Mouse (Mus musculus): Measurements from ENCODE around the gene Arhgef39.

The Arhgef39 gene

DNA sequence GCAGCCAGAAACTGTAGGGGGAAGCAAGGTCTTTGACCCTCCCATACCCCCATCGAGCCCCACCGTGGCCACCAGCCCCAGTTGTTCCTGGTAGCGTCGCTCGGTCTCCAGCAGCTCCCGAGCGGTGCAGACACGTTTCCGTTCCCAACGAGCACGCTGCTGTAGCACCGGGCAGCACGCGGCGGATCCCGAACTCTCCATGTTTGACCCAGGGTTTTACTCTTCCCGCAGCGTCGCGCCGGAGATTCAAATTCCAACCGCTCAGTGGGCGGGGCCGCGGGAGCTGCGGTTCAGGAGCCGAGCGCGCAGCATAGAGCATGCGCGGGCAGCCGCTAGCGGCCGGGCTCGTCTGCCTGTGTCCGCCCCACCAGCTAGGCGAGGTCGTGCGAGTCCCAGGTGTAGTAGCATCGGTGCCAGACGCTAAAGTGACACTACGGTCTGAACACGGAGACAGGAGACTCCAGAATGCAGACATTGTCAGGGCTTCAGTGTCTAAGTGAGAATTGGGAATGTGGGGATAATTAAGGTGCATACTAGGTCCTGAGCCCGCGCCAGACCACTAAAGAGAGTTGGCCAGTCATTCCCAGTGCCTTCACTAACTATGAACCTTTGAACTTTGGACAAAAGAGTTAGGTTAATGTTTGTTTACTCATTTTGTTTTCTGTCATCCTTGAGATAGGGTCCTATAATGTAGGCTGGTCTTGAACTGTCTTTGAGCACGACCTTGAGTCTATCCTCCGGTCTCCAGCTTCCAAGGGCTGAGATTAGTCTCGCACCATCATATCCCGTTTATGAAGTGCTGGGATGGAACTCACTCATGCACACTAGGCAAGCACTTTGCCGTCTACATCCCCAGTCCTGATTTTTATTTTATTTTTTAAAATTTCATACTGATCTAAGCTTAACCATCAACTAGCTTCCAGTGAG lies at the start of gene Arhgef39:
TSS of gene Arhgef39 (minus strand) at position 289 of the 927 bp plus-strand sequence.
- in situ Hi-C loops (cut with MboI; ENCODE audit: unreplicated experiment in 2 of 2) = no loop called here

DNA sequence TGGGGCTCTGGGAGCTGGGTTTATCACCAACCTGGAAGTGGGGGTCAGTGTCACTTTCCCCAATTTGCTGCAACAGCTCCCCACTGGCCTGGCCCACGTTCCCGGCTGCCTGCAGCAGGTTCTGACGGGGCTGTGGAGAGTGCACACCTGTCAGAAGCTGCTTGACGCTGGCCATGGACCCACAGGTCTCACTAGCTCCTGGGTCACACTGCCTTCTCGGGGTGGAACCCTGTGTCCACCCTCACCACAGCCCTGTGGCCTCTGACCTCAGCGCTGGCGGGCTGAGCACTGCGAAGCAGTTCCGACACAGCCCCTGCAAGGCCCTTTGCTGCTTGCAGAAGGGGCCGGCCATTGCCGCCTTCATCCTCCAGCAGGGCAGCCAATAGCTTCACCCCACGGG lies 49.6 kb upstream of the Arhgef39 start:
- in situ Hi-C loops (cut with MboI; ENCODE audit: unreplicated experiment in 2 of 2) = loop anchor here in 1 of 2 experiments (25.0 kb wide), 1 partner anchor 313 kb away; the partner anchor contains the start of gene Olfr155

DNA sequence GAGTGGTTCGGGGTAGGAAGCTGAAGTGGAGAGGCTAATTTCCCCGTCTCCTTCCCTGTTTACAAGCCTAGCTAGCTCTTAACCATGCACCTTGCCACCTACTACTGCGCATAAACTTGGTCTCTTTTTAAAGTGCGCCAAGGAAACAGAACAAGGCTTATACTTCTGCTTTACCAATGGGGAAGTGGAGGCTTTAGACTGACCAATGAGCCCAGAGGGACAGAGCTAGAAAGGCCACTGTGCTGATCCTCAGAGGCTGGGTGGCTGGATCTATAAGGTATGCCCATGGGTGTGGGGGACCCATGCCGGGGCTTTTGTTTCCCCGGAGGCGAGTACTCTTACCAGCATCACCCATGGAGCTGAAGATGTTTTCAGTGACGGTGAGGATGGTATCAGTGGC lies 47.7 kb upstream of the Arhgef39 start:
- in situ Hi-C loops (cut with MboI; ENCODE audit: unreplicated experiment in 2 of 2) = loop anchor here in 1 of 2 experiments (25.0 kb wide), 1 partner anchor 315 kb away; the partner anchor contains the start of gene Olfr155

DNA sequence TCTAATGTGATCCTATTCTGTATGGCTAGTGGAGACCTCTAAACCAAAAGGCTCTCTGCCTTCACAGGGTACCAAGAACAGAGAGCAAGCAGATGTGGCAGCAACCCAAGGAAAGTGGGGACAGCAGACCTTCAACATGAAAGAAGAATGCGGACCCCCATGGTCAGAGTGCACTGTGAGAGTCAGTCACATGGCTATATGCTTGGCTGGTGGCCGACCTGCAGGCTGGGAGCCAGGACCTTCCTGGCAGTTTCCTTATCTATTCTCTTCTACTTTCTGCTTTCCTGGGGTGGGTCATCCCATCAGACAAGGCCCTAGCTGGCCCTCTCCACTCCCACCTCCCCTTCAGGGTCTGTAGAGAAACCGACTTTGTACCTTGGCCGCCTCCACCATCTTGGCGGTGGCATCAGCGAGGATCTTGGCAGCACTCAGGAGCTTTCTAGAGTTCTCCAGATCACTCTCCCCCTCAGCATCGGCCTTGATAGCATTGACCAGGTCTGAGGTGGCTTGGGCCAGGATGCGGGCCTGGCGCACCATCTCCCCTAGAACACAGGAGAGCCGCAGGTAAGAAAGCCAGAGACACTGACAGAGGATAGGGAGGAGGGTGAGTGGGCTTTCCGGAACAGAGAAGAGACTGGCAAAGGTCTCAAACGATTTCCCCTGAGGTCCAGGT lies 47.0 kb upstream of the Arhgef39 start:
- in situ Hi-C loops (cut with MboI; ENCODE audit: unreplicated experiment in 2 of 2) = loop anchor here in 1 of 2 experiments (25.0 kb wide), 1 partner anchor 316 kb away; the partner anchor contains the start of gene Olfr155

- in situ Hi-C loops (cut with MboI; ENCODE audit: unreplicated experiment in 2 of 2) = loop anchor here in 1 of 2 experiments (25.0 kb wide), 1 partner anchor 320 kb away; the partner anchor contains the start of gene Olfr155
Measured at GRCm38 (mm10) chr4:43542044-43542443, 42.5 kb upstream of the Arhgef39 start.

DNA sequence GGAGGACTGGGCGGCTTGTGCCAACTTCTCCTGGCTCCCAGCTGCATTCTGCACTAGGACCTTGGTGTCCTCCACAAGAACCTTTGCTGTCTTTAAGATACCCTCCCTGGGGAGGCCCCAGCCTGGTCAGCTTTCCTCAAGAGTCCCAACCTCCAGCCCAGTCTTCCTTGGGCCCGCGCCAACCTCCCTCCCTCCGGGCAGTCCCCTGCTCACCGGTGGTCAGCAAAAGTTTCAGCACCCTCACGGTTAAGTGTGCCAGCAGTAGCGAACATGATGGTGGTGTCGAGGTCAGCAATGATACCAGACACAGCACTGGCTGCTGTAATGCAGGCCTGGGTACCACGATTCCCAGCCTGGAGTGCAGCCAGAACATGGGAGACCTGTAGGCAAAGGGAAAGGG lies 36.5 kb upstream of the Arhgef39 start:
- in situ Hi-C loops (cut with MboI; ENCODE audit: unreplicated experiment in 2 of 2) = loop anchor here in 1 of 2 experiments (25.0 kb wide), 1 partner anchor 326 kb away; the partner anchor contains the start of gene Olfr155

GRCm38 (mm10) chr4:43535628-43536027 lies 36.1 kb upstream of the Arhgef39 start:
- in situ Hi-C loops (cut with MboI; ENCODE audit: unreplicated experiment in 2 of 2) = loop anchor here in 1 of 2 experiments (25.0 kb wide), 1 partner anchor 327 kb away; the partner anchor contains the start of gene Olfr155

DNA sequence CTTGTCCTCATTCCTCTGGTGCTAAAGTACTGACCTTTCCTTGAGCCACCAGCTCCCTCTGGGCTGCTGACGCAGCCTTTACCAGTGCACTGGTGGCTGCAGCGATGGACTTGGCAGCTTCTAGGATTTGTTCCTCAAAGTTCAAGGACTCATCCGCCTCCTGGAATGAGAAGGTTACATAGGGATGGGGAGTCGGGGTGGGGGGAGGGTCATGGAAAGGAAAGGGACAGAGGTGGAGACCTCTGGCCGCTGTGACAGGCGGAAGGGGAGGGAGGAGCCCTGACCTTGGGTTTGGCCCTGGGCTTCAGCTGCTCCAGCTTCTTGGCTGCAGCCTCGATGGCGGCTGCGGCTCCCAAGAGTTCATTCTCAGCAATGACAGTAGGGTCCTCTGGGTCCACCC lies 33.8 kb upstream of the Arhgef39 start:
- in situ Hi-C loops (cut with MboI; ENCODE audit: unreplicated experiment in 2 of 2) = loop anchor here in 1 of 2 experiments (25.0 kb wide), 1 partner anchor 329 kb away; the partner anchor contains the start of gene Olfr155

DNA sequence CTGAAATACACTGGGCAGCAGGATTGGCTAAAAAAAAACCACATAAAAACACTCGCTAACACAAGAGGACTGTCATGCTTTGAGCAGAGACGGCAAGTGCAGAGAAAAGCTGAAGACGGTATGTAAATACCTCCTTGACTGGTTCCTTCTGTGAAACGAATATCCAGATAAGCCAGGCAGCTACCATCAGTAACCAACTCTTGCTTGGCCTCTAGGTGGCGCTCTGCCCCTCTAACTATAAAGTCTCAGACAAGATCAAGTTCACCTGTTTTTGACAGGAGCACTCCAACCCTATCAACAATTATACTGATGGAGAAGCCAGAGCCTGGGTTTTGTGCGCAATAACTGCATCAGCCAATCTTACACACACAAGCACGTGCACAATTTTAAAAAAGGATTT lies 31.1 kb upstream of the Arhgef39 start:
- in situ Hi-C loops (cut with MboI; ENCODE audit: unreplicated experiment in 2 of 2) = loop anchor here in 1 of 2 experiments (25.0 kb wide), 1 partner anchor 332 kb away; the partner anchor contains the start of gene Olfr155

- in situ Hi-C loops (cut with MboI; ENCODE audit: unreplicated experiment in 2 of 2) = loop anchor here in 1 of 2 experiments (25.0 kb wide), 1 partner anchor 332 kb away; the partner anchor contains the start of gene Olfr155
Measured at GRCm38 (mm10) chr4:43530081-43530501, 30.6 kb upstream of the Arhgef39 start.

DNA sequence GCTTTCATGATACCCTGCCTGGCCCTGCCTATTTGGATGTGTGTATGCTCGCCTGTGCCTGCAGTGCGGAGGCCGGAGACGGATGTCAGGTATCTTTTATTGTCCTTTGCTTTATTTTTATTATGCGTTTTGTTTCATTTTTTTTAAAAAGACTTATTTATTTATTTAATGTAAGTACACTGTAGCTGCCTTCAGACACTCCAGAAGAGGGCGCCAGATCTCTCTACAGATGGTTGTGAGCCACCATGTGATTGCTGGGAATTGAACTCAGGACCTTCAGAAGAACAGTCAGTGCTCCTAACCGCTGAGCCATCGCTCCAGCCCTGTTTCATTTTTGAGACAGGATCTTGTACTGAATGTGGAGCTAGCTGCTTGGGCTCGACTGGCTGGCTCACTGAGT lies 29.0 kb upstream of the Arhgef39 start:
- in situ Hi-C loops (cut with MboI; ENCODE audit: unreplicated experiment in 2 of 2) = loop anchor here (5.0 to 25.0 kb wide), 4 partner anchors 46 to 334 kb away; partner anchors contain the start of genes Olfr71 (in 2 of the 2), Tesk1 (in 2 of the 2), Olfr155 (in 1 of the 2) and Sit1 (in 1 of the 2)

DNA sequence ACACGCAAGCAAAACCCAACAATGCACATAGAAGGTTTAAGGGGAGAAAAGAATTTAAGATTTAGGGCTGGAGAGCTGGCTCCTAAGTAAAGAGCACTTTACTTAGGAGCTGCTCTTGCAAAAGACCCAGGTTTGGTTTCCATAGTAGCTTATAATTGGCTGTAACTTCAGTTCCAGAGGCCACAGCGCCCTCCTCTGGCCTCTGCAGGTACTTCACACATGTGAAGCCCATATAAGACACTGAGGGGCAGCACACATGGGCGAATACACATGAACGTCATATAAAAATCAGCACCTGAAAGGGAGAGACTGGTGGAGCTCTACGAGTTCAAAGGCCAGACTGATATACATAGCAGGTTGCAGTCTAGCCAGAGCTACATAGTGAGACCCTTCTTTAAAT lies 28.4 kb upstream of the Arhgef39 start:
- in situ Hi-C loops (cut with MboI; ENCODE audit: unreplicated experiment in 2 of 2) = loop anchor here (5.0 to 25.0 kb wide), 4 partner anchors 46 to 334 kb away; partner anchors contain the start of genes Olfr71 (in 2 of the 2), Tesk1 (in 2 of the 2), Olfr155 (in 1 of the 2) and Sit1 (in 1 of the 2)

DNA sequence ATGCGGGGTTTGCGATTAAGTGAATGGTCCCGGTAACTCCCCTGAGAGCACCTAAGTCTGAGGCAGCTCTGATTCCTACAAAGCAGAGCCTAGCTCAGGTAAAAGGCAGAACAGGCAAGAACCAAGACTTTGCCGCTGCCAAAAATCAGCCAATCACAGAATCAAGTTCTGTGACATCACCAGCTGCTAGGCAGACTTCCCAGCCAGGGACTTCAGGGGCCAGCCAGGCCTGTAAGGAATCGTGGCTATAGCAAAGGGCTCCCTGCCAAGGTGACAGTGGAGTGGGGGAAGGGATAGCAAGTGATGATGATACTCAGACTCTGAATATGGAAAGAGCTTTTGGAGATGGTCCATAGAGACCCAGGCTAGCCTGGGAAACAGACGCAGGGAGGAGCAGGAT lies 20.5 kb upstream of the Arhgef39 start:
- in situ Hi-C loops (cut with MboI; ENCODE audit: unreplicated experiment in 2 of 2) = no loop called here

DNA sequence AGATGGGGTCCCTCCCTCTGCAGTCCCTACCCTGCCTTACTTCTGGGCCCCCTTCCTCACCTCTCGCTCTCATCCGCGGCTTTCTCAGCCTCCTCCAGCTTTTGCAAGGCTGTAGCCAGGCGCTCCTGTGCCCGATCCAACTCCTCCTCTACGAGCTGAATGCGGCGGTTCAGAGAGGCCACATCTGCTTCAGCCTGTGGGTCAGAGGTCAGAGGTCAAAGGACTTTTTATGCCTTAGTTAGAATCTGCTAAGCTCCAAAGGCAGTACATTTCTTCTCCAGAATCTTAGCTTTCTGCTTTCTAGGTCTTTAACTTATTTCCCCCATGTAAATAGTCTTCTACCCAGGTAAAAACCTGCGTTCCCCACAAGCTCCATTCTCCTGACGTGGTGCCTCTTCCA lies 20.1 kb upstream of the Arhgef39 start:
- in situ Hi-C loops (cut with MboI; ENCODE audit: unreplicated experiment in 2 of 2) = no loop called here

DNA sequence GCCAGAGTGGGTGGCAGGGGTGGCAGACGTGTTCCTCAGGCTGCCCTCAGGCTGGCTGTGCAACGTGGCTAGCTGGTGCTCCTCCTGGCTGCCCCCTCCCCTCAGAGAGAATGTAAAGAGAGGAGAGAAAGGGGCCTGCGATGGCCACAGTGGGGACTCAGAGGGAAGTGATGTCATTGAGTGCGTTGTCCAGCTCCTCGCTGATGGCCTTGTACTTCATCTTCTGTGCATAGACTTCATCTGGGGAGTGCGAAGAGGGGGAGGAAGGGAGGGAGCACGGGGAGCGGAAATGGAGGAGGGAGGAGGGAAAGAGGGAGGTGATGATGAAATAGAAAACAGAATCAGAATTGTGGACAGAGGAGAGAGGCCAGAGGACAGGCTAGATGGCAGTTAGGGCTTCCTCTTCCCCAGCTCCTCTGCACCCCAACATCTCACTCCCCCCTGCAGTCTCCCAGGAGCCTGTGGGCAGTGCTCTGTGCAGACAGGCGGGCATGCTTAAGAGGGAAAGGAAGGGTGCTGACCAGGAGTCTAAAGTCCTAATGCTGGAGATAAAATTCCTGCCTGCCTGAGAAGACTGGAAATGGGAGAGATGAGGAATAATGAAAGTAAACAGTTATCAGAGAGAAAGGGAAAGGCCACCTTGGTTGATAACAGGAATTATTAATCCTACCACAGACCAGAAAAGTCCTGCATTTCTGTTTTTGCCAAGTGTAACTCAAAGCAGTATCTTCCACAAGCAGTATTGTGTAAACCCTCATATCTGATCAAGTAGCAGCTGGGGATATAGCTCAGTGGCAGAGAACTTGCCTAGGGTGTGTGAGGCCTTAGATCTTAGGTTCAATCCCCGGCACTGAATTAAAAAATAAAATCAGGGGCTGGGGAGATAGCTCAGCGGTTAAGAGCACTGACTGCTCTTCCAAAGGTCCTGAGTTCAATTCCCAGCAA lies 16.5 kb upstream of the Arhgef39 start:
- in situ Hi-C loops (cut with MboI; ENCODE audit: unreplicated experiment in 2 of 2) = no loop called here

- in situ Hi-C loops (cut with MboI; ENCODE audit: unreplicated experiment in 2 of 2) = no loop called here
Measured at GRCm38 (mm10) chr4:43513791-43514190, 14.3 kb upstream of the Arhgef39 start.

GRCm38 (mm10) chr4:43513300-43513699 lies 13.8 kb upstream of the Arhgef39 start:
- in situ Hi-C loops (cut with MboI; ENCODE audit: unreplicated experiment in 2 of 2) = no loop called here

DNA sequence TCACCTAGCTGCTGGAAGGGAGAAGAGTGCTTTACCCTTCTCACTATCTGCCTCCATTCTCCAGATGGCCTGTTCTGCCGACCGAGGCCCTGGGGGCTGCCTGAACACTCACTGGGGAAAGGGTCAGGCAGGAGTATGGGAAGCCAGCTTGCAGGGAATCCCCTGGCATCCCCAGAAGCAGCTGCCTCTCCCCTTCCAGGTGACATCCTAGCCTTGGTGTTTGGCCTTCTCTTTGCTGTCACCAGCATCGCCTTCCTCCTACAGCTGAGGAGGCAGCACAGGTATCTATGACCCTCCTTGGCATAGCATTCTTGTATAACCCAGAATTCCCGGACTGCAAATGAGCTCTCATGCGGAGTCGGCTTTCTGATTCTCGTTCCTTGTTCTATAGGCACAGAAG lies 13.2 kb upstream of the Arhgef39 start:
- in situ Hi-C loops (cut with MboI; ENCODE audit: unreplicated experiment in 2 of 2) = no loop called here

Measured in v-Abl transformed pro-B cells (cell line).